Mouse (Mus musculus) cortical plate, adult 2 months (tissue): Measurements from ENCODE around the gene Fam166b.

Source experiments
- CTCF ChIP-seq: fragments of 200-500 bp; IDR thresholded peaks from 2 replicates; pipeline ENCODE4 v1.5.1; 2011; ENCODE audit warnings: mild to moderate bottlenecking, control low read depth, low read length; ENCODE audit not compliant: insufficient read depth; ENCODE audit errors: extremely low read depth
- POLR2A ChIP-seq: fragments of 200-500 bp; IDR thresholded peaks from 2 replicates; pipeline ENCODE4 v1.6.1; 2011; ENCODE audit warnings: mild to moderate bottlenecking, low read length, control low read depth; ENCODE audit not compliant: insufficient read depth; ENCODE audit errors: extremely low read depth

- TF ChIP-seq CTCF: no peak
- no peak for TF ChIP-seq POLR2A
Observed at GRCm38 (mm10) chr4:43465935-43466334, 37.0 kb upstream of the Fam166b start.
